Mouse (Mus musculus) liver, adult 2 months (tissue): ENCODE measurements around the gene Gpn2.

Experiments used
- CTCF ChIP-seq: fragments of 200-500 bp; IDR thresholded peaks from 2 replicates; pipeline ENCODE4 v1.5.1; 2011; ENCODE audit warnings: low read depth, low read length, control low read depth
- POLR2A ChIP-seq: fragments of 200-500 bp; IDR thresholded peaks from 2 replicates; pipeline ENCODE4 v1.6.1; 2011; ENCODE audit warnings: low read length, control low read depth; ENCODE audit not compliant: insufficient read depth; ENCODE audit errors: extremely low read depth

GRCm38 (mm10) chr4:133604856-133605255 is 20.7 kb downstream of the Gpn2 start:
- no peak for TF ChIP-seq POLR2A
- no peak for TF ChIP-seq CTCF
